Mouse (Mus musculus): ENCODE measurements around the gene Defb42. TPM values are rescaled to one million over a fixed set of nuclear protein-coding genes. Genes with fewer than 3 reads are reported as not detected.

The Defb42 gene
- polyA plus RNA-seq, 1 experiment = not detected

DNA sequence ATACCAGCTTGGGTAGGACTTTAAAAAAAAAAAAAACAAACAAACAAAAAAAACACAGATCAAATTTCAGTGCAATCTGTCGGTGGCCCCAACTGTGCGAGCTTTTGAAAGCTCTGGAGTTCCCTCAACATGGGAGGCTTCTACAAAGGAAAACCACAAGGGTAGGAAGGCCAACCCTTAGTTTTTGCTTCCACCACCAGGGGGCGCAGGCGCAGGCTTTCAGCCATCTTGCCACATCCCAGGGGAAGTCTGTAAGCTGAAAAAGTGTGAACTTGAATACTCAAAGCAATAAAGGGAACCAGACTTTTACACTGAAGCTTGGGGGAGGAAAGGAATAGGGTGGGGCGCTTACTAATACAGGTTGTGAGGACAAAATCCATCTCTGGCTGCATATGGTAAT lies 4.0 kb downstream of the Defb42 start:
- H3K27ac ChIP-seq (ENCODE audit: insufficient read depth, low read depth, low read length) = no peak overlapping the region
- TF ChIP-seq POLR2A (IDR thresholded peaks at IDR 0.05; ENCODE audit: insufficient read depth, low read depth, low read length) (no peak), CTCF (IDR thresholded peaks at IDR 0.05; ENCODE audit: insufficient read depth, low read depth, low read length) (peak; percentile 44; the same call in 1 of the 2 replicates)
- 38% methylated on average over 5 of the region's 5 CpGs for WGBS
- peaks cover 6% of the 10 kb centered on the region; the same call in 1 of the 2 replicates for H3K4me1 ChIP-seq (ENCODE audit: control insufficient read depth, insufficient read depth, low read length)
- no peak overlapping the region for H3K4me3 ChIP-seq (ENCODE audit: insufficient read depth, low read depth, low read length)

DNA sequence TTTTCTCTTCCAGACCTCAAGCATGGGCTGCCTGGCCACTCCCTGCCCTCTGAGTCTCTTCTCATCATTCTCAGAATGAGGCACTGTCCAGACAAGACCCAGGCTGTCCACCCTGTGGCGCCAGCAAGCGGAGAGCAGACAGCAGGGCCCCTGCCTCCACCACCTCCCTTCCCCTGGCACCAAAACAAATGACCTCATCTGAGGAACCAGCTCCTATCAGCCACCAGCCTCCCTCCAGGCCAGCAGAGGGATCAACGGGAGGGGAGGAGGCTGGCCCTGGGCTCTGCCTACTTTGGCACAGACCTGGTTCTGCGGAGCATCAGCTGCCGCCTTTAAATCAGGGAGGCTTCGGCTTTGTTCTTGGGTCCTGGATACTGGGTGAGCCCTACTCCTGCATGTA lies 7.9 kb downstream of the Defb42 start:
- H3K27ac ChIP-seq (ENCODE audit: insufficient read depth, low read depth, low read length) = no peak overlapping the region
- peaks cover 6% of the 10 kb centered on the region; the same call in 1 of the 2 replicates for H3K4me1 ChIP-seq (ENCODE audit: control insufficient read depth, insufficient read depth, low read length)
- TF ChIP-seq POLR2A (IDR thresholded peaks at IDR 0.05; ENCODE audit: insufficient read depth, low read depth, low read length) (no peak), CTCF (IDR thresholded peaks at IDR 0.05; ENCODE audit: insufficient read depth, low read depth, low read length) (no peak)
- H3K4me3 ChIP-seq (ENCODE audit: insufficient read depth, low read depth, low read length) = no peak overlapping the region
- WGBS = 35% methylated on average over 6 of the region's 6 CpGs

GRCm38 (mm10) chr14:63060361-63060760 lies 13.6 kb downstream of the Defb42 start:
- H3K27ac ChIP-seq (ENCODE audit: insufficient read depth, low read depth, low read length) = no peak overlapping the region
- TF ChIP-seq CTCF (IDR thresholded peaks at IDR 0.05; ENCODE audit: insufficient read depth, low read depth, low read length) (no peak), POLR2A (IDR thresholded peaks at IDR 0.05; ENCODE audit: insufficient read depth, low read depth, low read length) (no peak)
- peaks cover 4% of the 10 kb centered on the region; the same call in 1 of the 2 replicates for H3K4me1 ChIP-seq (ENCODE audit: control insufficient read depth, insufficient read depth, low read length)
- H3K4me3 ChIP-seq (ENCODE audit: insufficient read depth, low read depth, low read length) = no peak overlapping the region
- 50% methylated on average over 10 of the region's 10 CpGs for WGBS

- no peak for TF ChIP-seq CTCF (IDR thresholded peaks at IDR 0.05; ENCODE audit: insufficient read depth, low read depth, low read length)
- TF ChIP-seq POLR2A (IDR thresholded peaks at IDR 0.05; ENCODE audit: insufficient read depth, low read depth, low read length) = no peak
- 95% methylated on average over 2 of the region's 2 CpGs for WGBS
These were observed 15.4 kb downstream of the Defb42 start for GRCm38 (mm10) chr14:63062184-63062583.

DNA sequence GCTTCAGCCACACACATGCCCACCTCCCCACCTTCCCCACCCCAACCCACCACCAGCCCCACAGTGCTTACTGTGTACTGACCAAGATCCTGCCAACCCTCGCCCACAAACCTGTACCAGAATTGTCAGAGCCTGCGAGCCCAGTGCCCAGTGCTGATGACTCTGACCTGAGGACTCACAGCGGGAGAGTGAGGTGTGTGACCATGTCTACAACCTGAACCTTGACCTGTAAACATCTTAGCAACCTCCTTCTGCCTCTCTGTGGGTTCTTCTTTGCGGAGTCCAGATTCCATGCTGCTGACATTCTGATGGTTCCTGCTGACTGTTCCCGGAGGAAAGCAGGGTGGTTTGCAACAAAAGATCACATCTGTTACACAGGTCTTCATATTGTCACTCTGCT lies 18.6 kb downstream of the Defb42 start:
- WGBS = 82% methylated on average over 5 of the region's 5 CpGs
- Histone ChIP-seq H3K4me1 (ENCODE audit: control insufficient read depth, insufficient read depth, low read length) (peaks cover 2% of the 10 kb centered on the region; the same call in 1 of the 2 replicates), H3K4me3 (ENCODE audit: insufficient read depth, low read depth, low read length) (no peak overlapping the region), H3K27ac (ENCODE audit: insufficient read depth, low read depth, low read length) (no peak overlapping the region)
- no peak for TF ChIP-seq POLR2A (IDR thresholded peaks at IDR 0.05; ENCODE audit: insufficient read depth, low read depth, low read length)
- TF ChIP-seq CTCF (IDR thresholded peaks at IDR 0.05; ENCODE audit: insufficient read depth, low read depth, low read length) = no peak

More at GRCm38 (mm10) chr14:63062184-63062583, 15.4 kb downstream of the Defb42 start:
- peaks cover 4% of the 10 kb centered on the region; the same call in 1 of the 2 replicates for H3K4me1 ChIP-seq (ENCODE audit: control insufficient read depth, insufficient read depth, low read length)
- H3K27ac ChIP-seq (ENCODE audit: insufficient read depth, low read depth, low read length) = no peak overlapping the region
- H3K4me3 ChIP-seq (ENCODE audit: insufficient read depth, low read depth, low read length) = no peak overlapping the region

DNA sequence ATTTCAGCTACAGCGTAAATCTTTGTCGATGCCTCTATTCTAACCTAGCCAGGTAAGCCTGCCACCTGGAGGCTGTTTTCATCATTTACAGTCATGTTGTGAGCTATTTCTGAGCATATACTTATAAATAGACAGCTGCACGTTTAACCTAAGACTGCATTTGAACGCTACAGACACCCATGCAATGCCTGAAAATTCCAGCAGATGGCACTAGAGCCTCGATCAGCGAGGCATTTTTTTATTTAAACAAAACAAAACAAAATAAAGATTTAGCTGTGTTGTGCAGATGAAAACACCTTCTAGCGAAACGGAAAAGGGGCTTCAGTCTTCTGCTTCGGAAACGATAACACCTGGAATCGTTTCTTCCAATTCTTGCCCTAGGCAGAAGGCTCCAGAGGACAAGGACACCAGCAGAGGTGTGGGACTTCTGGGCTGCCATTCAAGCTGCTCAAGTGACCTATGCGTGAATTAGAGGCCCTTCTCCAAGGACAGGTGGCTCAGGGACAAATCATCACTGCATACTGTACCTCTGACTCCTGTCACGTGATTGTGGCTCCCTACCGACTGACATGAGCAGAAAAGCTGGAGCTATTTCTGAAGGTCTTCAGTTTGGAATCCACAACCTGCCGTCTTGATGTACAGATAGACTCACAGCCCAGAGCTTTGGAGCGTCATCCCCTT lies 20.0 kb downstream of the Defb42 start:
- 24% methylated on average over 16 of the region's 16 CpGs for WGBS
- no peak overlapping the region for H3K27ac ChIP-seq (ENCODE audit: insufficient read depth, low read depth, low read length)
- TF ChIP-seq CTCF (IDR thresholded peaks at IDR 0.05; ENCODE audit: insufficient read depth, low read depth, low read length) (no peak), POLR2A (IDR thresholded peaks at IDR 0.05; ENCODE audit: insufficient read depth, low read depth, low read length) (no peak)
- no peaks in the 10 kb centered on the region for H3K4me1 ChIP-seq (ENCODE audit: control insufficient read depth, insufficient read depth, low read length)
- no peak overlapping the region for H3K4me3 ChIP-seq (ENCODE audit: insufficient read depth, low read depth, low read length)

- WGBS = 84% methylated on average over 15 of the region's 15 CpGs
- no peak overlapping the region for H3K4me3 ChIP-seq (ENCODE audit: insufficient read depth, low read depth, low read length)
- no peaks in the 10 kb centered on the region for H3K4me1 ChIP-seq (ENCODE audit: control insufficient read depth, insufficient read depth, low read length)
- no peak for TF ChIP-seq CTCF (IDR thresholded peaks at IDR 0.05; ENCODE audit: insufficient read depth, low read depth, low read length)
- TF ChIP-seq POLR2A (IDR thresholded peaks at IDR 0.05; ENCODE audit: insufficient read depth, low read depth, low read length) = no peak
- no peak overlapping the region for H3K27ac ChIP-seq (ENCODE audit: insufficient read depth, low read depth, low read length)
These were observed 20.9 kb downstream of the Defb42 start for GRCm38 (mm10) chr14:63067708-63068107.

Other genes starting within 250 kb of the Defb42 start
- not detected in 2 replicates for gene Wdfy2, start 209.3 kb upstream of the Defb42 start, polyA plus RNA-seq (2012; ENCODE audit: insufficient read depth, insufficient read length, low replicate concordance, missing spikeins)
- gene Defb48, start 62.5 kb upstream of the Defb42 start, polyA plus RNA-seq (2012; ENCODE audit: insufficient read depth, insufficient read length, low replicate concordance, missing spikeins) = not detected in 2 replicates
- gene Defb47, start 48.9 kb upstream of the Defb42 start, polyA plus RNA-seq (2012; ENCODE audit: insufficient read depth, insufficient read length, low replicate concordance, missing spikeins) = not detected in 2 replicates
- not detected in 2 replicates for gene Defb43, start 35.2 kb upstream of the Defb42 start, polyA plus RNA-seq (2012; ENCODE audit: insufficient read depth, insufficient read length, low replicate concordance, missing spikeins)
- not detected in 2 replicates for gene Defb30, start 3.0 kb downstream of the Defb42 start, polyA plus RNA-seq (2012; ENCODE audit: insufficient read depth, insufficient read length, low replicate concordance, missing spikeins)